Mouse (Mus musculus) A20 (cell line): ENCODE measurements around the gene Obox1.
"Not testable (repeated sequence)": the region's sequence is repeated elsewhere in the genome, so short reads cannot be mapped to it uniquely, and the experiment has no call there.

Experiments
- DNase-seq: peaks from one replicate; pipeline ENCODE4 v3.0.0-alpha.2; 2011; ENCODE audit warnings: low read depth, low spot score

The Obox1 gene

GRCm38 (mm10) chr7:15388421-15388998, at the start of gene Obox1, which contains the start of gene Obox2:
Gene Obox1, plus strand, starts transcription at chr7:15388948.
Gene Obox2, plus strand, starts transcription at chr7:15388721.
- not testable (repeated sequence) for DNase-seq

GRCm38 (mm10) chr7:15399147-15399874, 10.6 kb downstream of the Obox1 start:
- not testable (repeated sequence) for DNase-seq

GRCm38 (mm10) chr7:15406816-15407215, 18.1 kb downstream of the Obox1 start:
- not testable (repeated sequence) for DNase-seq

GRCm38 (mm10) chr7:15418046-15418445, 29.3 kb downstream of the Obox1 start:
- not testable (repeated sequence) for DNase-seq

- DNase-seq: not testable (repeated sequence)
Observed at GRCm38 (mm10) chr7:15425537-15425936, 36.8 kb downstream of the Obox1 start.

GRCm38 (mm10) chr7:15509411-15509810, 120.7 kb downstream of the Obox1 start:
- not testable (repeated sequence) for DNase-seq
